Mouse (Mus musculus) spleen, postnatal 10 days (tissue): Measurements from ENCODE around the gene Plb1.
A peak's percentile ranks its signal among the peaks of the same experiment; 100 is the strongest.

Source experiments
- DNase-seq, 2 experiments: peaks; one replicate each; pipeline ENCODE4 v3.0.0; 2021 to 2022; ENCODE audit warnings: low spot score in 2 of 2

Plb1 gene

DNA sequence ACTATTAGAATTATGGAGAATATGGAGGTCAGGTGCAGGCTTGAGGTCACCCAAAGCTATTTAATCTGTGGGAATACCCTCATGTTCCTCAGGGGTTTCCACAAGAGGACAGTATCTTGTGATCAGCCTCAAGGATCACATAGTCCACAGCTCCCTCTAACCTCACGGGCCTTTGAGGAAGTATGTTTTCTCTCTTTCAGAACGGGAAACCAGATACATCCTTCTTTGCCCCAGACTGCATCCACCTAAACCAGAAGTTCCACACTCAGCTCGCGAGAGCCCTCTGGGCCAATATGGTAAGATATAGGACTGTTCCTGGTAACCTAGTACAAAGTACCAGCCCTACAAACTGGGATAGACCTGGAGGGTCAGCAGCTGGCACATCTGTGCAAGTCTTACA, 100.1 kb downstream of the Plb1 start:
- DNase-seq = no peak

DNA sequence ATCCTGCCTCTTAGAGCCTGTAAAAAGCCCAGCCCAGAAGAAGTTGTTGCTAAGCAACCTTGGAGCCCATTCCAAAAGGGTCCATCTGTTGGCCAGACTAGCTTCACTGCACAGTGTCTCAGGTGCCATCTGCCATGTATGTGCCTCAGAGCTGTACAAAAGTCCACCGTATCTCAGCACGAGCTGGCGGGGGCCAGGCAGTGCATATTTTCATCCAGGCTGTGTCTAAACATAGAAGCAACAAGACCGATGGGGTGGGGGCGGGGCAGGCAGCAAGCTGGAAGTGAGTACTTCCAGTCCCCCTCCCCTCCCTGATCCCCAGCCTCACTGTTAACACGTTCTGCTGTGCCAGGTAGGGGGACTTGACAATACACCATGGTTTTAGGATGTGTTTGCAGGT, 102.7 kb downstream of the Plb1 start:
- DNase-seq = no peak

DNA sequence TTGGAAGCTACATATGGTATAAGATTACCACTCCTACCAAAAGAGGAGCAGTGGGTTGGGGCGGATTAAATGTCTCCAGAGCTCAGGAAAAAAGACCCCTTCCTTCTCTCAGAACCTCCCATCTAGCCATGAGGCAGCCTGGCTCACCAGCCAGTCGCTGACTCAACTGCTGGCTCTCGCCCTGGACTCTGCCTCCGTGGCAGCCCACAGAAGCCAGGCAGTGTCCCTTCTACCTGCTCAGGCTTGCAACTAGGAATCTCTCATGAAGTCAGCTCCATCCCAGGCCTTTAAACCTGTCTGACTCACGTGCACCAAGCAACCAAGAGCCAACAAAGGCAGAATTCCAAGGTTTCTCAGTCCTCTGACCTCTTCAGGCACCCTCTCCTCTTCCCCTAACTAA, 103.6 kb downstream of the Plb1 start:
- DNase-seq = no peak

DNA sequence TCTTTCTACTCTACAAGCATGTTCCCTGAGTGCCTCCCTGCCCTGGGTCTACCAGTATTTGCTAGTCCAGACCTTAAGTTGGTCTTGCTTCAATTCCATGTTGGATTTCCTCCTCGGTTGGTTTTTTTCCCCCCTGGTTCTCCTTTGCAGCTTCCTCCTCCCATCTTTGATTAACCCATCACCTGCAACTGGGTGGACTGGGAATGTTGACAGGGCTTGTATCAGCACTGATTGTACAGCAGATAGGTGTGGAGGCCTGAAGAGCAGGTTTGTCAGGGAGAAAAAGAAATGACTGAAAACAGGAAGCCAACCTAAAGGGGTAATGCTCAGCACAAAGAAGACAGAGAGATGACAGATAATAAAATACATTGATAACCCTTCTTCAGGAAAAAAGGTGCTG, 104.8 kb downstream of the Plb1 start:
- no peak for DNase-seq

DNA sequence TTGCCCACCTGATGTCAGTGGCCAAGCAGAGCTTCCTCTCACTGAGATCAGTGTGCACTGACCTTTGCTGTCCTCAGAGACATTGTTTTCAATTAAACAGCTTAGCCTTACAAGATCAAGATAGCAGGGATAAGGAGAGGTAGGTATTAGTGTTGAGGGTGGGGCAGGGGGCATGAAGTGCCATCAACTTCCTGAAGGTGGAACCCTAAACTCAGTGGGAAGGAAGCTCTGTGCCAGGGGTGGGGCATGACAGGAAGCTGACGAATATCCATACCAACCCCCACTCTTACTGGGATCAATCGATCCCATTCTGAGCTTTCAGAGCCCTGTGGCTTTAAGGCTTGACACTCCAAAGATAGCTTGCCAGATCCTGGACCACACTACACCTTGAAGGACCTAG, 105.8 kb downstream of the Plb1 start:
- no peak for DNase-seq

DNA sequence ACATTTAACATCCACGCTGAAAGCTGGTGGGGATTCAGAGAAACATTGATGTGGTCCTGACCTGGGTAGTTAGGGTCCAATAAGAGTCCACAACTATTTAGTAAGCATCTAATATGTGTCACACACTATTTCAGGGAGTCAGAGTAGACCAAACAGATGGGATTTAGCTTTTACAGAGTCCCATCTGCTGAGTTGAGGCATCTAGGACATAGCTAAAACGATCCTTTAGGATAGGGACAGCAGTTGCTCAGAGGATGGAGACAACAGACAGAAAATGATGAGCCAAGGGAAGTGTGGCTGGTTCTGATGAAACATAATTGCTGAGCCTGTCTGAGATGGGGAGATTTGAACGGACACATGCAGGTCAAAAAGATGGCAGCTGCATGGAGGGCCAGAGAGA, 106.3 kb downstream of the Plb1 start:
- no peak for DNase-seq

DNA sequence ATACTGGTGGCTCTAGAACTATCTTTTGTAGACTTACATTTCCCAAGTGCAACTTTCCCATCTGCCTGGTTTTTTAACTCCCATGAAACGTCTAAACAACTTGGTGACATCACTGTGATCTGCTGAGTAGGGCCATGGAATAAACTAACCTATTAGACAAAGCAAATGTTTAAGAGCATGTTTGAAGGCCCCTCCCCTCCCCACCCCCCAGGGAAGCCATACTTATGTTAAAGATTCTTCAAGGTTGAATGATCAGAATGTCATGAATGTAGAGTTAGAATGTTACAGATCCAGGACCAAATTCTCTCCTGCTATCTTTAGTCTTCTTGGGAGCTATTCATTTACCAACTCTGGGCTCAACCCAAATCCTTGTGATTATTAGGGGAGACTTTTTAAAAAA, 107.7 kb downstream of the Plb1 start:
- no peak for DNase-seq

DNA sequence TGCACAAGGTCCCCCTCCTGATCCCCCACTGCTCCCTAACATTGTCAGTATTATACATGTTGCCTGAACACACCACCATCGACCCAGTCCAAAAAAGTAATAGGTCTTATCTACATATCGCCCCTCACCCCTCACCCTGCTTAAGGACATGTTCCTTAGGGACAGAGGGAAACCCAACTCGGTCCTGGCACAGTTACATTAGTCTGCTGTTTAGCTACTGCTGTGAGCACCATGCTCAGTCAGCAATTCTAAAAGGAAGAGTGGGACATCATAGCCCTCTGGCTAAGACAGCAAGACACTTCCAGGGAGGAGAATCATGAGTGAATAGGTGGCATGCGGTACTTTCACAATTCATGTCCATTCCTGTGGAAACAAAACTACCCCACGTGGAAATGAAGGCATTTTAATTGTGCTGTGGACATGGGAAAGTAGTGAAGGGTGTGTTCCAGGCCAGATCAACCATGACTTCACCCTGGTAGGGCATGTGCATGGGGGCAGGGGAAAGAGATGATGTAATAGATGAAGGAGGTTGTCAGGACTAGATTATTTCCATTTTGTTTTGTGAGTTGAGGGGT, 110.3 kb downstream of the Plb1 start:
- no peak for DNase-seq

DNA sequence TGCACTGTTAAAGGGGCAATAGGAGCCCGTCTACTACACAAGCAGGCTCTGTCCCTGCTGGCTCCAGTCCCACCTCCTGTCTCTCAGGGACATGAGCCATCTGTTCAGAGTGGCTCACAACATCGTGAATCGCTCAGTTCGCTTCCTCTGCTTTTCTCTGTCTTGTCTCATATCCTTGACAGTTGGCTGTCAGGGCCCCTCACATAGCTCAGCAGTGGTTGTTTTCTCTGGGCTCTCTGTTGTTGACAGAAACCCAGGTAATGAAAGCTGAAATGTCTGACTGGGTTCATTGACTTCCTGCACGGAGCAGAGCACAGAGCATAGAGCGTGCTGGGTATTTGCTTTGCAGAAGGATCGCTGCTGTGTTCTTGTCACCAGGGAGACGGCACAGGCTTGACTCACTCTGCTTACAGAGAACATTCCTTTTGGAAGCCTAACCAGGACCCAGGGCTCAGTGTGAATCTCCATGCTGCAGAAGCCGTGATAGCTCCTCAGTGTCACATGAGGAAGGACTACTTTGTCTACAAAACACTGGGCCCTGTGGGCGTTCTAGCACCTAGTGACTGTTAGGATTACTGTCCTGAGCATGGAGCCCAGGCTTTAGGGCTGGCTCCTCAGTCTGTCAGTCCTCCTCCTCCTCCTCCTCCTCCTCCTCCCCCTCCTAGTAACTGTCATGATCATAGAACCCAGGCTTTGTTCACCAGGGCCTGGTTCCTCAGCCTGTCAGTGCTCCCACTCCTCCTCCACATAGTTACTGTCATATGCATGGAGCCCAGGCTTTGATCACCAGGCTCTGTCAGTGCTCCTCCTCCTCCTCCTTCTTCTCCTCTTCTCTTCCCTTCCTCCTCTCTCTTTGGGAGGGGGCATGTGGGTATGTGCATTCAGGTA, 113.8 kb downstream of the Plb1 start:
- DNase-seq = no peak

DNA sequence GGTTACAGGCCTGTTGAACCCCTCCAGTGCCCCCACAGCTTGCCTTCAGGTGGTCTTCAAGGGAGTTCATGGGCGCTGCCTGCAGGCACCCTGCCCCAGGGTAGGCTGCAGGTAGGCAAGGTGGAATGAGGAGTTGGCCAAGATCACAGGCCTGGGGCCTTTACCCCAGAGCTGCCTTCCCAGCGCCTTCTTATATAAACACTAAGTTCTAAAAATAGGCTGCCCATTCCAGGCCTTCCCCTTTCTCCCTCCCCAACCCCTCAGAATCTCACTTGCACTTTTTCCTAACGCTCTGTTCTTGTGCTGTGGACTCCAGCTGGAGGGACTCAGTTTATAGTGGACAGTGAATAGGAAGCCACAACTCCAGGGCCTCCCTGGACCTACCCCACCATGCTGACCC, 117.2 kb downstream of the Plb1 start:
- no peak for DNase-seq

DNA sequence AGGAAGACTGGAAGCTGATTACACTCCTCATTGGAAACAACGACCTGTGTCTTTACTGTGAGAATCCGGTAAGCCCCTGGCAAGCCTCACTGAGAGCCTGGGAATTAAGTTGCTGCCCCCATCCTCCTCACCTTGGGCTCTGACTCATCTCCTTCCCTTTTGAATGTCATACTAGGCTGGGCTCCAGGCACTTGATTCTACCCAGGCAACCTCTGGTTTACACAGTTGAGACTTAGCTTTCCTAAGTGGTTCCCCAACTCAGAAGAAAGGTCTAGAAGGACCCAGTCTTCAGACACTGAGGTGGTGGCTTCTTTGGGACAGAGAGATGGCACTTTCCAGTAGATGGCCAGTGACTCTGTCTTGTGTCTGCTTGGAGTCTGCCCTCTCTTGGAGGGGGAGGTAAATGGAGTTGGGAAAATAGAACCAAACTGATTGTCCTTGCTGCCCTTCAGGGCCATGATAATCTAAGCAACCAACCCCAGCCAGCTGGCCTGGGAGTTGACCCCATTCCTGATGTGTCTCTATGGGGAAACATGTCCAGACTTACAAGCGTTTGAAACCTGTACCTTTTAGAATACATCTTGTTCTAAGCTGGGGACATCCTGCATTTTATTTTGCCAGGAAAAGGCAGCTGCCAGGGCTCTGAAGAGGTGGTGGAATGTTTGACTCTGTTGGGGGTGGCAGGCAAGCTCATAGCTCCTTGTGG, 118.2 kb downstream of the Plb1 start:
- no peak for DNase-seq

DNA sequence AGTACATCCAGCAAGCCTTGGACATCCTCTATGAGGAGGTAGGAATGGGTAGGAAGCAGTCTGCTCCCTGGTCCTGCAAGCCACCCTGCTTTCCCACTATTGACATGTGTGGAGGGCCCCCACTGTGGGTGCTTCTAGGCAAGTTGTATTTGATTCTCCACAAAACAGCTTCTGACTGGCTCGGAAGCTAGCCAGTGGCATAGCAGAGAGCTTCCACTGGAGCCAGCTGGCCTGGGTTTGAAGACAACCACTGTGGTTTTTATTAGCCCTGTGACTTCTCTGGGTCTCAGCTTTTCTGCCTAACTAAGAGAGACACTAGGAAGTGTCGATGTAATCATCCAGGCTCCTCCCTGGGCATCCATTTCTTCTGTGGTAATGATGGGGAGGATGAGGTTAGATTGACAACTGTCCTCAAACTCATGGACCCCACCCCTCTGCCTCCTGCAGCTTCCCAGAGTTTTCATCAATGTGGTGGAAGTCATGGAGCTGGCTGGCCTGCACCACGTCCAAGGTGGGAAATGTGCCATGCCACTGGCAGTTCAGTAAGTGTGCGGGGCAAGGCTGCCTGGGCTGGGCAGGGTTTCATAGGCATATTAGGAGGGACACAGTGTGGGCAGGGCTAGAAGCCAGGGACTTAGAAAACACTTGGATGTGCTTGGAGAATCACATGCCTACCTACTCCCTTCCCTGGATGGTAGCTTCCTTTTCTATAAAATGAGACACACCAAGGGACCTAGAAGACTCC, 119.4 kb downstream of the Plb1 start:
- no peak for DNase-seq

DNA sequence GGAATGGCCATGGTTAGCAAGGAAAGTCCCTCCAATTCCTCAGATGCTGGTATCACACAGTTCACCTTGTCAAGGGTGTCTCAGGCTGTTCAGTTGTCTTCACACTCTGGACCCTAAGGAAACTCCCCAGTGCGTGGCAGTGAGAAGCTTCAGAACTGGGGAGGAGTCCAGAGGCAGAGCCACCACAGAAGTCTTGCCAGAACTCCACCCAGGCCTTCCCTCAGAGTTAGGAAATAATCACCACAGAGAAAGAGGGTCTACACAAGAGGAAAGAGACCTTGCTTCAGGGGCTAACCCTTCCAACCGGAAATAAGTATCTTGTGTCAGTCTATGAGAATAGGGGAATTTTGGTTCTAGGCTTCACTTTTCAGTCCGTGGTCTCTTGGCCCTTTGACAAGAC, 120.3 kb downstream of the Plb1 start:
- no peak for DNase-seq

DNA sequence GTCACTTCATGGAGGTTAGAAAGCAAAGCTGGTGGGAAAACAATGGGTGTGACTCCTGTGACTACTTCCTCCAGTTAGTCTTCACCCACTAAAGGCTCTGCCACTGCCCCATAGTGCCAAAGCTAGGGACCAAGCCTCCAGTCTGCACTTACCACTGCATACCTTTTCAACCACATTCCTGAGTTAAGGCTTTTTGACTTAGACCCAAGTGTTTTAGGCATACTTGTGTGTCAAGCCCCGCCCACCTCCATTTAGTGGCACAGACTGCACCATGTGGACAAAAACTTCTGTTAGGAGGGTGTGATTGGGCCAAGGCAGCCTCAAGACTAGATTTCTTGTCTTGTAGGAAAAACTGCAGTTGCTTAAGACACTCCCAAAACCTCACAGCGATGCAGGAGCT, 120.8 kb downstream of the Plb1 start:
- no peak for DNase-seq

DNA sequence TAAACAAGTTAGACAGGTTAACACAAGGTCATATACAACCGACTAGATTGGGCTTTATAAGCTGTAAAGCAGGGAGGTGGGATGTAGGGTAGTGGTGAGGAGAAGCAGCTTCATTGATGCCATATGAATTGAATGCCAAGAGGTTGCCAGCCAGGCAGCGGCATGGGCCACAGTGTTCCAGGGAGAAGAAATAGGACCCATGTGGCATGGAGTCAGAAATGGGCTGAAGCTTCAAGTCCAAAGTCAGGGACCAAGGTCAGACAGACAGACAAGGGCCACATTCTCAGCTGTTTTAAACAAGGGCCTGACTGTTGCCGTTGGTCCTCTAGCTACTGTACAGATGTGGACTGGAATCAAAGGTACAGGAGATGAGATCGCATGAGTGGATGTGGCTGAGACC, 128.0 kb downstream of the Plb1 start:
- DNase-seq = no peak

DNA sequence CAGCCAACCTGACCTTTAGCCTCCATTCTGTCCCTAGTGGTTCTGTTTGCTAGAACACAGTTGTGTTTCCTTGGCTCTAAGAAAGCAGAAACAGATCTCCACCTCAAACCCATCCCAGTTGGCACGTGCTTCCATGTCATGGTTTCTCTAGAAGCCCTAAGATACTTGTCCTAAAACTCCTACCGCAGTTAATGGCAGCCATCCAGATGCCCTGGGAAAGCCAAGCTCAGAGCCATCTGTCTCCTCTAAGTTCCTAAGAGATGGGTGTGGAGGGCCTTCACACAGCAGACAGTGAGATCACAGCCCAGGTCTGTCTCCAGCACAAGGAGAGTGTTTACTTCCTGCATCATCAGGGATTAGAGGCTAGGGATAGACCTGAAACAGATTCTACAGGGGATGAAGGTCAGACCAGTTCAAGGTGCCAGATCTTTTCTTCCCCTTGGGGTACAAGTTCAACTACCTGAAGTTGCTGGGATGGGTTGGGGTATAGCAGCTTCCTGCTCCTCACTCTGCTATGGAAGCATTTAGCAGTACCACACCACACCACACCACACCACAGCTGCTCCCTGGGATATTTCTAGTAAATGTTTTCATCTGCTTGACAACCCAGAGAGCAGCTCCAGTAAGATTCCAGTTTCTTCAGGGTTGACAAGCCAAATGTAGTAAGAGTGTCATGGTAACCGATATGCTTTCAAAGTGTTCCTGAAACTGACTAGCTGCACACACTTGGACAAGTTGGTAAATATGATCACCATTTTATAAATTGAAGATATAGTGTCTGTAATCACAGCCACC, 129.1 kb downstream of the Plb1 start:
- no peak for DNase-seq

DNA sequence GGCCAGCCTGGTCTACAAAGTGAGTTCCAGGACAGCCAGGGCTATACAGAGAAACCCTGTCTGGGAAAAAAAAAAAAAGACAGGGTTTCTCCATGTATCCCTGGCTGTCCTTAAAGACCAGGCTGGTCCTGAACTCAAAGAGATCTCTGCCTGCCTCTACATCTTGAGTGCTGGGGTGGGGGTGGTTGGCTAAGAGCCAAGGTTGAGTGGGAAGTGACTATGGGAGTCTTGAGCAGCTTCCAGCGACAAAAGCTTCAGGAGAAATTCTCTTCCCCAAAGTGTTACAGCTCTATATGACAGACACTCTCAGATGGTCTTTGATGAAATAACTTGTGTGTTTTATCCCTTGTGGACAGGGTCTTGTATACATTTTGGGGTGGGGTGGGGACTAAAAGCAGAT, 136.9 kb downstream of the Plb1 start:
- DNase-seq = no peak

DNA sequence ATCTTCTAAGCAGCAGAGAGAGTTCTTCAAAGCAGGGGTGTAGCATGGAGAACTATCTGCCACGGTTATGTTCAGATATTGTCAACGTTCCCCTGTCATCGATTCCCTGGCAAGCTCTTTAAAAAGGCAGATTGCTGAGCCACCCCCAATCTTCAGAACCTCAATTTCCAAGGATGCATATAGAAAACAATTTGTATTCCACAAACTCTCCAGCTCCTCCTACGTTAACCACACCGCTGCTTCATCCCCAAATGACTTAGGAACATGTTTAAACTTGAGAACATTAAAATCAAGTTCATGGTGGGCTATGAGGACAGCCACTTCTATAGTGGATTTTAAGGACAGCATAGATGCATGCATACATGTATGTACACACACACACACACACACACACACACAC, 138.7 kb downstream of the Plb1 start:
- DNase-seq = no peak

DNA sequence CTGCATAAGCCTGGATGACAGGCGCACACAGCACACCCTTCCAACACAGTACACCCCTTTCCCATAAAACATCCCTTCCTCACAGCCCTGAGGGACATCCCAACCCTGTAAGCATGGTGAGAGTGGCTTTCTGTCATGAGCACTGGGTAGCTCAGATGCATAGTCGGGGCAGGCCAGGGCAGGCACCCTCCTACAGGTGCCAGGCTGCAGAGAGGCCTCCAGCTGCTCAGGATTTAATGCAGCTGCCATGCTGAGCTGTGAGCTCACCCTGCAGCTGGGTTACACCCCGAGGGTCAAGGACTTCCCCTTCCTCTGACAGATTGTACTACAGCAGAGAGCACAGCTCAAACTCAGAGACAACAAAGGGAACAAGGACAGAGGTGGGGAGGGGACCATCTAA, 146.0 kb downstream of the Plb1 start:
- DNase-seq = peak in 1 of 2 experiments; percentile 52

DNA sequence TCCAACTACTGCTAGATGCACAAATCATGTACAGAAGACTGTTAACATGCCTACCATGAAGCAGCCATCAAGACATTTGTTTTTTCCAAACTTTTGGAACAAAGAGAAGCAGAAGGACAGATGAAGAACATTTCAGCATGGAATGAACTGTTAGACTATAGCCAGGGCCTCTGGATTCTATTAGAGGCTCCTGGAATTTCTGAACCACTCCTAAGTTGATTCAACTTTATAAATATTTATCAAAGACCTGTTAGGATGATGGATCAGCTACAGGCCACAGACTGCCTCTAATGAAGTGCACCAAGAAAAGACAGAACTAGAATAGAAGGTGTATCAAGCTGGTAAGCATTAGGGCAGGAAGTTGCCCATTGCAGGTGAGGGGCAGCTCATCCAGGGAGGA, 156.1 kb downstream of the Plb1 start:
- no peak for DNase-seq

DNA sequence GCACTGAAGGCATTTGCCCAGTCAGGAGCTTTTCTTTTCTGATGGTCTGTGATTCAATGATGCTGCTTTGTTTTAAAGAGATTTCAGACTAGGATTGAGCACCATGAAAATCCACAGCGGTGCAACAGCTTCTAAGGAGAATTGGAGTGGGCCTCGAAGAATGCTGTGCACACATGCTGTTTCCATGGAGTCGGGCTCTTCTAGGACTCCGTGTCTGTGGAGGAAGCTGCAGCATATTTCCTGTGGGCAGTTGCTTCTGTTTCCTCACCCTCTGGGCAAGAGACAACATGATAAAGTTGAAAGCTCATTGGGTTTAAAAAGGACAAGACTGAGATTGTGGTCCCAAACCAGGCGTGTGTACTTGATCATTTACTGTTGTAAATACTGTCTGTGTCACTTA, 157.8 kb downstream of the Plb1 start:
- DNase-seq = no peak

DNA sequence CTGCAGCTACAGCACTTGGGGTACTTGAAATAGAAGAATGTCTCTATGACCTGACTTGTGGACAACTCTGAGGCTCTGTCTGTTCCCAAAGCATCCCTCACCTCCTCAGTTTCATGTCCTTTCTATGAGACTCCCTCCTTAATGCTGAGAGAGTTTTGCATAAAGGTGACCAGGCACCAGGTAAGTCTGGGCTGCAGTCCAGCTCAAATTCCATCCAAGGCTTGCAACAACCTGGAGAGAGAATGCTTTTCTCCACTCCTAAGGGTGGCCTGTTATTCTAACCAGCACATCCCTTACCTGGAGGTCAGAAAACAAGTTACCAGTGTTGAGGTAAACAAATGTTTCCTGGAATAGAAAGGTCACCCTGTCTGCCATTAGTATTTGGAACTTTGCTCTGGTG, 159.8 kb downstream of the Plb1 start:
- no peak for DNase-seq
